Mouse (Mus musculus) intestine, embryonic 16.5 days (tissue): ENCODE data around the gene Pop5. TPM values are rescaled to one million over a fixed set of nuclear protein-coding genes. Genes with fewer than 3 reads are reported as not detected.

Experiments used
- ATAC-seq: fragments of 200-750 bp; cut with Nextera tagmentation; 2 replicates; pipeline ENCODE4 v1.8.0; 2017; ENCODE audit warnings: moderate TSS enrichment, moderate library complexity
- H3K27ac ChIP-seq: fragments of 300-500 bp; sonication (generic); 2 replicates; pipeline ENCODE4 v1.5.1; 2014; ENCODE audit warnings: mild to moderate bottlenecking, low read length
- H3K27me3 ChIP-seq: fragments of 300-500 bp; sonication (generic); replicated peaks from 2 replicates; pipeline ENCODE4 v1.6.1; 2014; ENCODE audit warnings: low read length, control low read depth, mixed read lengths; ENCODE audit not compliant: control insufficient read depth, insufficient read depth
- H3K36me3 ChIP-seq: fragments of 300-500 bp; sonication (generic); 2 replicates; pipeline ENCODE4 v1.6.1; 2014; ENCODE audit warnings: low read length, control low read depth; ENCODE audit not compliant: control insufficient read depth, insufficient read depth
- H3K4me1 ChIP-seq: fragments of 300-500 bp; sonication (generic); 2 replicates; pipeline ENCODE4 v1.6.1; 2014; ENCODE audit warnings: low read length, control low read depth, mixed read lengths; ENCODE audit not compliant: control insufficient read depth, insufficient read depth
- H3K4me2 ChIP-seq: fragments of 300-500 bp; sonication (generic); 2 replicates; pipeline ENCODE4 v1.6.1; 2014; ENCODE audit warnings: low read depth, low read length, control low read depth
- H3K4me3 ChIP-seq: fragments of 300-500 bp; sonication (generic); 2 replicates; pipeline ENCODE4 v1.5.1; 2014; ENCODE audit warnings: mild to moderate bottlenecking, low read length
- H3K9ac ChIP-seq: fragments of 300-500 bp; sonication (generic); 2 replicates; pipeline ENCODE4 v1.6.1; 2014; ENCODE audit warnings: low read depth, low read length
- H3K9me3 ChIP-seq: fragments of 300-500 bp; sonication (generic); 2 replicates; pipeline ENCODE4 v1.6.1; 2016; ENCODE audit warnings: low read length, control low read depth; ENCODE audit not compliant: control insufficient read depth
- WGBS: fragments of 180-500 bp; shearing (Covaris S2); extraction: QIAGEN DNeasy Blood & Tissue Kit; methylation state at CpG from one replicate; pipeline ENCODE4 v1.1.7; 2014; 5-methylcytosine and 5-hydroxymethylcytosine counted together
- polyA plus RNA-seq: library from polyadenylated mRNA; unstranded; fragments of >200 nt; fragmentation: Nextera tagmentation; extraction: Ambion mirVana; gene quantifications from 2 replicates; pipeline ENCODE4 v1.2.1, GENCODE M21; 2015

Pop5 gene
- polyA plus RNA-seq, 1 experiment from 2014 or later: 141 TPM

DNA sequence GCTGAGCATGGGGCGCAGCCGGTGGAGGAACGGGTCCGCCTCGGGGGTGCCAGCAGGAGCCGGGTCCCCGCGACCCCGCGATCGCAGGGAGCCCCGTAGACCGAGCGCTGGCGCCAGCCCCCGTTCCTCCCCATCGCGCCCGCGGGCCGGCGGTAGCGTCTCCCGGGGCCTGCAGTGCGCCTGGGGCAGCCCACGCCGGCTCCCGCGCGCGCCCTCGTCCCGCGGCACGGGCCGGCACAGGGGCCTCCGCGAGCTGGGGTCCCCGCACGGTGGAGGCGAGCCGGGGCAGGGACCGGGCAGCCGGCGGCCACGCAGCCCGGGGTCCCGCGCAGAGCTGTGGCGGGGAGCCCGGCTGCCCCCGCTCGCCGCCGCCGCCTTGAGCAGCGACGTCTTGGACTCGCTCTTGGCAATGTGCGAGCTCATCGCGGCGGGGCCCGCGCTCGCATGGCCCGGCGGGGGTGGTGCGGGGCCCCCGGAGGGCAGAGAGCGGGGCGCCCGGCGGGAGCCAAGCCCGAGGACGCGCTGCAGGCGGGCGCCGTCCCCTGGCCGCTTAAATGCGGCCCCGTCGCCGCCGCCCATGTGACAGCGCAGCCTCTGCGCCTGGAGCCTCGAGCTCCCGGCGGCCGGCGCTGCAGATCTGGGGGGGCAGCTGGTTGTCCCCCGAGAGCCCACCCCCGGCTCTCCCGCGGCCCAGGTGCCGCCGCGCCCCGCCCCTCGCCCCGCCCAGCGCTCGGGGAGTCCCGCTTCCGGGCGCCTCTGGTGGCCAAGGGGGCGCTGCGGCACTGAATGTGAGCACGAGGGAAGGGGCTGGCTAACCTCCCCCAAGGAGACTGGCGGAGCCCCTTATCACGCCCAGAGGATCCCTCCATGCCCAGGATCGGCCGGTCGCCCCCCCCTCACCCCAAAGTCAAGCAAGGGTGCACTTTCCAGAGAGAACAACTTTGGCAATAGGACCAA is 41.7 kb upstream of the Pop5 start, which contains the start of gene Cabp1:
Cabp1 (minus strand) TSS at position 713 of the 957 bp plus-strand sequence.
- ATAC-seq: peak; percentile 81
- Histone ChIP-seq H3K9ac (peak within 1 kb of the TSS; percentile 54), H3K27ac (no peak within 1 kb of the TSS), H3K4me3 (peak within 1 kb of the TSS; percentile 61), H3K9me3 (no peaks in the 10 kb centered on the region), H3K4me1 (peaks cover 19% of the 10 kb centered on the region), H3K4me2 (peak within 1 kb of the TSS; percentile 100), H3K27me3 (peaks cover 58% of the 10 kb centered on the region), H3K36me3 (no peaks in the 10 kb centered on the region)
- WGBS: under 1% methylated on average over 98 of the region's 116 CpGs

DNA sequence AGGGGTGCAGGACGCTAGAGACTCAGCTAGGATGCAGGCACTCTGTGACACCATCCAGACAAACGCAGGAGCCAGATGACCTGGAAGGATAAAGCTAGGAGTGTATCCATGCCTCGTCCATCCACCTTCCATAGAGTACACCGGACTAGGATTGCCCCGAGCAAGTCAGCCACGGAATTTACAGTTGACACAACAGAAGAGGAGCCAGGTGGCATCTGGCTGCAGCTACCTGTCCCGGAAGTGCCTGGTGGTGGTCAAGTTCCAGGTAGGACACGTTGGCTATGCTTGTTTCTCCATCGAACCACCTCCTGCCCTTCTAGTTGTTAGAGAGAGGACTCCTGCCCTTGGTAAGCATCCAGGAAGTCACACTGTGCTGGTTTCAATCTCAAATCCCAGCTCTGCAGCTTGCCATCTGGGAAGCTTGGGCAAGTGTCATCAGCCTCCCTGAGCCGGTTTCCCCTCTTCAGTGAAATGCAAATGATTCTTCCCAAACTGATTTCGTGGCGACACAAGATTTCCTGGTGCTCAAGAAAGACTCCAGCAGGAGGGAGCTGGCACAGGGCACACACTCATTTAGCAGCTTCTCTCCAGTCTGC is 40.9 kb upstream of the Pop5 start:
- H3K27me3 ChIP-seq: peaks cover 53% of the 10 kb centered on the region
- H3K36me3 ChIP-seq: no peaks in the 10 kb centered on the region
- peaks cover 19% of the 10 kb centered on the region for H3K4me1 ChIP-seq
- no peak overlapping the region for H3K27ac ChIP-seq
- WGBS: 7% methylated on average over 12 of the region's 12 CpGs
- no peaks in the 10 kb centered on the region for H3K9me3 ChIP-seq
- peak overlapping the region; percentile 61 for H3K4me3 ChIP-seq
- ATAC-seq: peak; percentile 26; the same call in 1 of the 2 replicates
- peak overlapping the region; percentile 54; the same call in 1 of the 2 replicates for H3K9ac ChIP-seq
- peak overlapping the region; percentile 100 for H3K4me2 ChIP-seq

DNA sequence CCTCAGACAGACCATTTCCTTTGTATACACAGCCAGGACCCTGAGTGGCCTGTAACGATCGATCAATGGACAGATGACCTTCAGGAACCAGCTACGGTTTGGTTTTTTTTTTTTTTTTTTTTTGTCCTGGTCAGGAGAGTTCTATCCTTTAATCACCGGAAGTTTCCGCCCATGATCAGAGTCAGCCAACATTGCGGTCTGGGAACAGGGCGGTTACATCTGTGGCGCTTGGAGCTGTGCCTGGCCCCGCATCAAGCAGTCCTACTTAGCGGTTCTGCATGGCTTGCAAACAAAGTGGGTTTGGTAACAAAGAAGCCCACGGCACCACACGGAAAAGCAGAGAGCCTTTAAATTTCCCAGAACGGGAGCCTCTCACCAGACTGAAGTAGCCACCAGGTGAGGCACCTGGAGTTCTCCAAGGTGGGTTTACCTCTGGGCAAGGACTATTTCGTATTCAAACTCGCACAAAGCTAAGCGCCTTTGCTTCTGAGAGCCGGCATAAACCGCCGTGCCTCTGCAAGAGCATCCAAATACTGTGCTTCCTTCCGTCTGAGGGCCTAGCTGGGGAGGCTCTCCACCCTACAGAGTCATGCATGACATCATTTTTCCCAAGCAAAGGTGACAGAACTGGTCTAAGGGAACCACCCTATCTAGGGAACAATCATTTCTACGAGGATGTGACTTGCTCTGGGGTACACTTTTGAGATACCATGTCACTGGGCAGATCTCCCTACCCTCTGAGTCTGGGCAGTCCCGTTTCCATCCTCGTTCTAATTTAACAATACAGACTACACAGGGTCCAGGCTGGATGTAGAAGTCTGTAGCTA is 31.7 kb upstream of the Pop5 start:
- no peaks in the 10 kb centered on the region for H3K9me3 ChIP-seq
- peak overlapping the region; percentile 34 for H3K4me3 ChIP-seq
- H3K36me3 ChIP-seq: no peaks in the 10 kb centered on the region
- H3K4me1 ChIP-seq: peaks cover 14% of the 10 kb centered on the region
- H3K9ac ChIP-seq: no peak overlapping the region
- H3K27ac ChIP-seq: 0 out of 2 replicates have a peak overlapping the region, but pooled peaks have one; percentile 1
- H3K27me3 ChIP-seq: peaks cover 9% of the 10 kb centered on the region
- 14% methylated on average over 23 of the region's 23 CpGs for WGBS
- ATAC-seq: peak; percentile 52
- H3K4me2 ChIP-seq: peak overlapping the region; percentile 60

DNA sequence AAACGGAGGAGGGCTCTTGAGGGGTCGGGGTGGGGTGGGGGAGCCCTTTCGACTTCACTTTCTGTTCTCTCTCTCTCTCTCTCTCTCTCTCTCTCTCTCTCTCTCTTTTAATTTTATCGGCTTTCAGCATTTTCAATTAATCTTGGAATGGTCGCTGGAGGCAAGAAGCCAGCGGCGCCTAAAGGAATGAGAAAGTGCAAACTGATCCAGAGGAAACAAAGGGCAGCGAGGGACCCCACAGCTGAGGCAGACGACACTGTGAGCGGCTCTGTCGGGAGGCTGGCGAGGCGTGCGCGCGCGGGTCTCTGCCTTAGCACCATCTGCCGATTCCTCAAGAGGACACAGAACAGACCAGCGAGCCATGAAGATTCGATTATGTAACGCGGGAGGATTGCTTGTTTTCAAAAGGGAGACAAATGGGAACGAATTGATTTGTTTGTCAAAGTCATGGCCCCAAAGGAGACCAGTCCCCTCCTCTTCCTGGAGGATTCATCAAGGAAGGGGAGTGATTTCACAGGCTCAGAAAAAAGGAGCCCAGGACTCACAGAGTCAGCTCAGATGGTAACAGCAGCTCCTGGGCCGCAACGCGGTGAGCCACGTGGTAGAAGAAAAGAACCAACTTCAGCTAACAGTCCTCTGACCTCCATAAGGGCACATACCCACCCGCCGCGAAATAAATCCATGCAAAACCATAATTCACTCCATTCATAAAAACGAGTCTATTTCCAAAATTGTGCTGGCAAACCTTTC is 30.9 kb upstream of the Pop5 start:
- Histone ChIP-seq H3K4me1 (peaks cover 14% of the 10 kb centered on the region), H3K4me2 (peak overlapping the region; percentile 60), H3K9me3 (no peaks in the 10 kb centered on the region), H3K36me3 (no peaks in the 10 kb centered on the region), H3K9ac (peak overlapping the region; percentile 62), H3K27ac (no peak overlapping the region), H3K27me3 (peaks cover 9% of the 10 kb centered on the region), H3K4me3 (peak overlapping the region; percentile 34)
- peak; percentile 53; the same call in 1 of the 2 replicates for ATAC-seq
- 3% methylated on average over 31 of the region's 31 CpGs for WGBS

DNA sequence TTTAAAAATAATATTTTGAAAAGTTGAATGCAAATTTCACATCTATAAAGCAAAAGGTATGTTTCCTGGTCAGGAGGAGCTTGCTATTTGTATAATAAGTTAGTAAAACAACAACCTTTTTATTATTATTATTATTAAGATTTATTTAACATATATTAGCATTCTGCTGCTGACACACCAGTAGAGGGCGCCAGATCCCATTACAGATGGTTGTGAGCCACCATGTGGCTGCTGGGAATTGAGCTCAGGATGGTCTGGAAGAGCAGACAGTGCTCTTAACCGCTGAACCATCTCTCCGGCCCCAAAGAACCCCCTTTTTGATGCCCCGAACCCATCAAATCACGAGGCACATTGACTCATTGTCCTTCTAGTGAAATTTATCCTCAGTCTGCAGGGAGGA is 28.4 kb upstream of the Pop5 start:
- no peak overlapping the region for H3K4me3 ChIP-seq
- ATAC-seq: no peak

DNA sequence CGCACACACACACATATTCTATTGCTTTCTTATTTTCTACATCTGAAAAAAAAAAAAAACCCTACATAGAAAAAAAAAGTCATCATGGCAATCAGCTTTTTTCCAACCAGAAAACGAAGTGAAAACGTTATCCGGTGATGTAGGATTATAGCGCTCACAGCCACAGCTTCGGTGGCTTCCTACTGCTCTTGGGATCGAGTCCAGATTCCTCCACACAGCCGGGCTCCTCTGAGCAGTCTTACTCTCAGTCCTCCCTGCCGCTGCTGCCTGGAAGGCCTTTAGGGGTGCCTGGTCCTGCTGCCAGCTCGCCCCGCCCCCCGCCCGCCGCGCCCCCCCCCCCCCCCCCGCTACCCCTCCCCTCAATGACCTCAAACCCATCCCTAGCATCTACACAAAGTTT is 27.7 kb upstream of the Pop5 start:
- Histone ChIP-seq H3K27me3 (peaks cover 9% of the 10 kb centered on the region), H3K27ac (no peak overlapping the region), H3K9ac (no peak overlapping the region), H3K36me3 (no peaks in the 10 kb centered on the region), H3K4me3 (no peak overlapping the region), H3K4me1 (peaks cover 14% of the 10 kb centered on the region), H3K9me3 (no peaks in the 10 kb centered on the region), H3K4me2 (no peak overlapping the region)
- 13% methylated on average over 13 of the region's 16 CpGs for WGBS
- no peak for ATAC-seq

More for the DNA sequence above, 28.4 kb upstream of the Pop5 start:
- WGBS: 59% methylated on average over 5 of the region's 5 CpGs
- Histone ChIP-seq H3K27ac (no peak overlapping the region), H3K9ac (no peak overlapping the region), H3K27me3 (peaks cover 9% of the 10 kb centered on the region), H3K36me3 (no peaks in the 10 kb centered on the region), H3K4me2 (no peak overlapping the region), H3K9me3 (no peaks in the 10 kb centered on the region), H3K4me1 (peaks cover 14% of the 10 kb centered on the region)

DNA sequence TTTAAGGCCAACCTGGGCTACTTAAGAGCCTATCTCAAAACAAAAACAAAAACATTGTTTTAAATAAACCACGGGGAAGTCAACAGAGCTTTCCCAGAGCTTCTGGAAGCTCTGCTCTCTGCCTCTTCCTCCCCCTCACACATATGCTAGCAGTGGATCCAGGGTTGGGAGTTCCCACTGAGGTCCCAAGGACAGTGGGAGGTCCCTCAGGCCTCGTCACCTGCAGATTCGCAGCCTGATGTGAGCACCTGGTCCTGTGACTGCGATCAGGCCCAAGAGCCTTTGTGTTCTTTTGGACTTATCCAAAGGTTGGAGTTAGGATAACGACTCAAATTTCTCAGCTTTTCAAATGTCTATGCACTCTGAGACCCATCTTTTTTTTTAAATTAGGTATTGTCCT is 27.0 kb upstream of the Pop5 start:
- H3K4me3 ChIP-seq: no peak overlapping the region
- no peak overlapping the region for H3K9ac ChIP-seq
- H3K4me1 ChIP-seq: peaks cover 14% of the 10 kb centered on the region
- H3K27ac ChIP-seq: no peak overlapping the region
- peaks cover 6% of the 10 kb centered on the region for H3K27me3 ChIP-seq
- no peak for ATAC-seq
- H3K4me2 ChIP-seq: no peak overlapping the region
- H3K36me3 ChIP-seq: no peaks in the 10 kb centered on the region
- H3K9me3 ChIP-seq: no peaks in the 10 kb centered on the region
- 58% methylated on average over 5 of the region's 5 CpGs for WGBS

DNA sequence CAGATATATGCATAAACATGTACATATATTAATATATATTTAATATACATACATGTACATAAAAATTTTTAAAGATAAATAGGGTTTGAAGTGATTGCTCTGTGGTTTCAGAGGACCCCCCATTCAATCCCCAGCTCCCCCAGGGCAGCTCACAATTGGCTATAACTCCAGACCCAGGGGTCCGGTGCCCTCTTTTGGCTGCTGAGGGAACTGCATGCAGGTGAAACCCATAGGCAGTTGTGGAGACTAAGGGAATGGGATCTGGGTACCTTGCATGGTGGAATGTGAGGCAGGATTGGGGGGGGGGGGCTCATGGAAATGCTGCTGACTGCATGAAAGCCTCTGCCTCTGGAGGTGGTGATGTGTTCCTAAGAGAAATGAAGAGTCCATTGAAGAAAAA is 25.3 kb upstream of the Pop5 start:
- Histone ChIP-seq H3K27me3 (peaks cover 3% of the 10 kb centered on the region), H3K4me2 (no peak overlapping the region), H3K9me3 (no peaks in the 10 kb centered on the region), H3K27ac (no peak overlapping the region), H3K36me3 (no peaks in the 10 kb centered on the region), H3K9ac (no peak overlapping the region), H3K4me1 (0 out of 2 replicates have a peak, but pooled peaks cover 2% of the 10 kb centered on the region), H3K4me3 (no peak overlapping the region)
- no peak for ATAC-seq
- 7% methylated on average over 1 of the region's 1 CpGs for WGBS
